Mouse (Mus musculus) neural tube, postnatal 0 days (tissue): Measurements from ENCODE around the gene Bche. TPM values are rescaled to one million over a fixed set of nuclear protein-coding genes. Genes with fewer than 3 reads are reported as not detected.

Experiments used
- polyA plus RNA-seq: library from polyadenylated mRNA; unstranded; fragments of >200 nt; fragmentation: Nextera tagmentation; extraction: Ambion mirVana; gene quantifications from 2 replicates; pipeline ENCODE4 v1.2.1, GENCODE M21; 2015

Bche gene
- polyA plus RNA-seq: 1.9 and 2.2 TPM in 2 replicates

DNA sequence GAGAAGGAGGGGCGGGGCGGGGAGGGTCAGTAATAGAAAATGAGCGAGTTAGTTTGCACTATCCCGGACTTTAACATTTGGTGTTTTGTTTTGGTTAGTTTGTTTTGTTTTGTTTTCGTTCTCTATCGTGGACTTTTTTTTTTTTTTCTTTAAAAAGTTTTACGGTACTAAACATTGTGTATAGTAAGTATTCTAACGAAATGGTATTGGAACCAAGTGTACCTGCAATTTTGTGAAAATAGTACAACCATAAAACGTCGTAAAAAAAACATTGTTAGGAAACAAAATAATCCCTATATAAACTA, at the start of gene Bche:
Bche (minus strand) TSS at position 6 of the 305 bp plus-strand sequence.

